Mouse (Mus musculus) embryonic facial prominence, embryonic 12.5 days (tissue): ENCODE results near the gene Trit1. TPM values are rescaled to one million over a fixed set of nuclear protein-coding genes. Genes with fewer than 3 reads are reported as not detected.
"Not testable (repeated sequence)": the region's sequence is repeated elsewhere in the genome, so short reads cannot be mapped to it uniquely, and the experiment has no call there.

Experiments used
- ATAC-seq: fragments of 200-750 bp; cut with Nextera tagmentation; 2 replicates; pipeline ENCODE4 v1.8.0; 2017; ENCODE audit not compliant: insufficient number of reproducible peaks, insufficient read depth, low FRiP score, low TSS enrichment
- H3K27ac ChIP-seq: fragments of 300-500 bp; sonication (generic); 2 replicates; pipeline ENCODE4 v1.5.1; 2016; ENCODE audit warnings: mild to moderate bottlenecking
- H3K27me3 ChIP-seq: fragments of 300-500 bp; sonication (generic); 2 replicates; pipeline ENCODE4 v1.6.1; 2016; ENCODE audit warnings: mild to moderate bottlenecking, moderate library complexity
- H3K36me3 ChIP-seq: fragments of 300-500 bp; sonication (generic); 2 replicates; pipeline ENCODE4 v1.6.1; 2016; ENCODE audit warnings: mild to moderate bottlenecking
- H3K4me1 ChIP-seq: fragments of 300-500 bp; sonication (generic); 2 replicates; pipeline ENCODE4 v1.6.1; 2016
- H3K4me2 ChIP-seq: fragments of 300-500 bp; sonication (generic); replicated peaks from 2 replicates; pipeline ENCODE4 v1.6.1; 2016; ENCODE audit warnings: mild to moderate bottlenecking, moderate library complexity
- H3K4me3 ChIP-seq: fragments of 300-500 bp; sonication (generic); 2 replicates; pipeline ENCODE4 v1.5.1; 2016; ENCODE audit warnings: mild to moderate bottlenecking
- H3K9ac ChIP-seq: fragments of 300-500 bp; sonication (generic); 2 replicates; pipeline ENCODE4 v1.6.1; 2016; ENCODE audit warnings: mild to moderate bottlenecking, moderate library complexity
- H3K9me3 ChIP-seq: fragments of 300-500 bp; sonication (generic); 2 replicates; pipeline ENCODE4 v1.6.1; 2016; ENCODE audit warnings: mild to moderate bottlenecking, moderate library complexity
- WGBS: fragments of 180-500 bp; shearing (Covaris S2); methylation state at CpG from one replicate; pipeline ENCODE4 v1.1.7; 2016; 5-methylcytosine and 5-hydroxymethylcytosine counted together
- polyA plus RNA-seq: library from polyadenylated mRNA; unstranded; fragments of >200 nt; fragmentation: Nextera tagmentation; extraction: Ambion mirVana; gene quantifications from 2 replicates; pipeline ENCODE4 v1.2.1, GENCODE M21; 2016

Trit1 gene
- polyA plus RNA-seq, 1 experiment from 2014 or later, result 23.4 TPM

GRCm38 (mm10) chr4:122982537-122982936 lies 33.9 kb upstream of the Trit1 start:
- ATAC-seq, result no peak
- no peak overlapping the region for H3K27ac ChIP-seq
- no peak overlapping the region for H3K4me3 ChIP-seq
- H3K9me3 ChIP-seq, result no peaks in the 10 kb centered on the region
- no peak overlapping the region for H3K9ac ChIP-seq
- H3K27me3 ChIP-seq, result peaks cover 24% of the 10 kb centered on the region
- no peaks in the 10 kb centered on the region for H3K36me3 ChIP-seq
- WGBS, result 73% methylated on average over 3 of the region's 3 CpGs
- no peak overlapping the region for H3K4me2 ChIP-seq
- peaks cover 6% of the 10 kb centered on the region; the same call in 1 of the 2 replicates for H3K4me1 ChIP-seq

- H3K4me2 ChIP-seq, result peak overlapping the region; percentile 30
- peaks cover 24% of the 10 kb centered on the region for H3K27me3 ChIP-seq
- H3K27ac ChIP-seq, result no peak overlapping the region
- no peak overlapping the region for H3K9ac ChIP-seq
- 20% methylated on average over 17 of the region's 17 CpGs for WGBS
- peaks cover 6% of the 10 kb centered on the region; the same call in 1 of the 2 replicates for H3K4me1 ChIP-seq
- H3K36me3 ChIP-seq, result no peaks in the 10 kb centered on the region
- H3K4me3 ChIP-seq, result peak overlapping the region; percentile 7; the same call in 1 of the 2 replicates
- no peaks in the 10 kb centered on the region for H3K9me3 ChIP-seq
- ATAC-seq, result no peak
Observed at GRCm38 (mm10) chr4:122983486-122984261, 32.7 kb upstream of the Trit1 start.

- Histone ChIP-seq H3K9me3 (no peaks in the 10 kb centered on the region), H3K9ac (no peak overlapping the region), H3K27ac (no peak overlapping the region), H3K4me1 (peaks cover 6% of the 10 kb centered on the region; the same call in 1 of the 2 replicates), H3K27me3 (peaks cover 24% of the 10 kb centered on the region), H3K4me2 (no peak overlapping the region), H3K36me3 (no peaks in the 10 kb centered on the region), H3K4me3 (no peak overlapping the region)
- 44% methylated on average over 8 of the region's 8 CpGs for WGBS
- peak; percentile 74 for ATAC-seq
Observed at GRCm38 (mm10) chr4:122985110-122985509, 31.3 kb upstream of the Trit1 start.

- Histone ChIP-seq H3K9ac (no peak overlapping the region), H3K4me1 (peaks cover 6% of the 10 kb centered on the region; the same call in 1 of the 2 replicates), H3K9me3 (0 out of 2 replicates have a peak, but pooled peaks cover 3% of the 10 kb centered on the region), H3K36me3 (no peaks in the 10 kb centered on the region), H3K4me2 (no peak overlapping the region), H3K4me3 (no peak overlapping the region), H3K27me3 (peaks cover 20% of the 10 kb centered on the region), H3K27ac (no peak overlapping the region)
- no peak for ATAC-seq
- WGBS, result 79% methylated on average over 4 of the region's 4 CpGs
Observed at GRCm38 (mm10) chr4:122987421-122987820, 29.0 kb upstream of the Trit1 start.

GRCm38 (mm10) chr4:122988004-122988403 lies 28.4 kb upstream of the Trit1 start:
- not testable (repeated sequence) for H3K4me1 ChIP-seq, H3K9me3 ChIP-seq, H3K36me3 ChIP-seq, H3K4me3 ChIP-seq, H3K27ac ChIP-seq, ATAC-seq, H3K9ac ChIP-seq, H3K4me2 ChIP-seq
- 57% methylated on average over 3 of the region's 3 CpGs for WGBS
- H3K27me3 ChIP-seq, result peaks cover 16% of the 10 kb centered on the region

GRCm38 (mm10) chr4:122991177-122991576 lies 25.2 kb upstream of the Trit1 start:
- H3K4me2 ChIP-seq, result no peak overlapping the region
- H3K4me1 ChIP-seq, result no peaks in the 10 kb centered on the region
- 0 out of 2 replicates have a peak, but pooled peaks cover 3% of the 10 kb centered on the region for H3K9me3 ChIP-seq
- no peak for ATAC-seq
- H3K4me3 ChIP-seq, result no peak overlapping the region
- no peak overlapping the region for H3K9ac ChIP-seq
- no peaks in the 10 kb centered on the region for H3K36me3 ChIP-seq
- H3K27me3 ChIP-seq, result no peaks in the 10 kb centered on the region
- 88% methylated on average over 1 of the region's 1 CpGs for WGBS
- no peak overlapping the region for H3K27ac ChIP-seq

GRCm38 (mm10) chr4:122992276-122992675 lies 24.1 kb upstream of the Trit1 start:
- Histone ChIP-seq H3K27me3 (no peaks in the 10 kb centered on the region), H3K4me2 (no peak overlapping the region), H3K27ac (no peak overlapping the region), H3K4me1 (no peaks in the 10 kb centered on the region; the same call in 1 of the 2 replicates), H3K9ac (no peak overlapping the region), H3K36me3 (no peaks in the 10 kb centered on the region), H3K4me3 (no peak overlapping the region), H3K9me3 (0 out of 2 replicates have a peak, but pooled peaks cover 3% of the 10 kb centered on the region)
- WGBS, result 59% methylated on average over 3 of the region's 3 CpGs
- no peak for ATAC-seq

- Histone ChIP-seq H3K4me1 (peaks cover 21% of the 10 kb centered on the region), H3K27ac (peak within 1 kb of the TSS; percentile 90), H3K9ac (peak within 1 kb of the TSS; percentile 85), H3K36me3 (0 out of 2 replicates have a peak, but pooled peaks cover 2% of the 10 kb centered on the region), H3K4me3 (peak within 1 kb of the TSS; percentile 73), H3K27me3 (0 out of 2 replicates have a peak, but pooled peaks cover 6% of the 10 kb centered on the region), H3K9me3 (0 out of 2 replicates have a peak, but pooled peaks cover 3% of the 10 kb centered on the region), H3K4me2 (peak within 1 kb of the TSS; percentile 90)
- WGBS, result under 1% methylated on average over 69 of the region's 69 CpGs
- peak; percentile 79 for ATAC-seq
Observed at GRCm38 (mm10) chr4:122995404-122996220, 20.8 kb upstream of the Trit1 start, which contains the start of gene Mycl. Mycl (plus strand) TSS chr4:122995652.

- no peak for ATAC-seq
- no peaks in the 10 kb centered on the region for H3K9me3 ChIP-seq
- H3K36me3 ChIP-seq, result peaks cover 8% of the 10 kb centered on the region; the same call in 1 of the 2 replicates
- peak overlapping the region; percentile 90 for H3K27ac ChIP-seq
- H3K9ac ChIP-seq, result peak overlapping the region; percentile 85
- H3K4me3 ChIP-seq, result peak overlapping the region; percentile 73
- 0 out of 2 replicates have a peak, but pooled peaks cover 6% of the 10 kb centered on the region for H3K27me3 ChIP-seq
- 0% methylated on average over 32 of the region's 32 CpGs for whole genome bisulfite sequencing
- H3K4me1 ChIP-seq, result peaks cover 21% of the 10 kb centered on the region
- peak overlapping the region; percentile 90 for H3K4me2 ChIP-seq
Observed at GRCm38 (mm10) chr4:122996221-122996617, 20.2 kb upstream of the Trit1 start.

GRCm38 (mm10) chr4:122996618-122997381 lies 19.6 kb upstream of the Trit1 start:
- 0 out of 2 replicates have a peak, but pooled peaks cover 6% of the 10 kb centered on the region for H3K27me3 ChIP-seq
- H3K9ac ChIP-seq, result peak overlapping the region; percentile 85
- peak overlapping the region; percentile 90 for H3K4me2 ChIP-seq
- H3K9me3 ChIP-seq, result no peaks in the 10 kb centered on the region
- H3K4me1 ChIP-seq, result peaks cover 21% of the 10 kb centered on the region
- under 1% methylated on average over 47 of the region's 47 CpGs for WGBS
- no peak for ATAC-seq
- peaks cover 12% of the 10 kb centered on the region; the same call in 1 of the 2 replicates for H3K36me3 ChIP-seq
- H3K27ac ChIP-seq, result peak overlapping the region; percentile 90
- peak overlapping the region; percentile 73 for H3K4me3 ChIP-seq
